Mouse (Mus musculus) liver, adult (tissue): ENCODE results near the gene Fam192a.

Source experiments
- GATA4 ChIP-seq: IDR thresholded peaks from 2 replicates; pipeline ENCODE4 v1.6.1; 2014; ENCODE audit warnings: mild to moderate bottlenecking, low read length; ENCODE audit not compliant: insufficient replicate concordance

Fam192a gene

DNA sequence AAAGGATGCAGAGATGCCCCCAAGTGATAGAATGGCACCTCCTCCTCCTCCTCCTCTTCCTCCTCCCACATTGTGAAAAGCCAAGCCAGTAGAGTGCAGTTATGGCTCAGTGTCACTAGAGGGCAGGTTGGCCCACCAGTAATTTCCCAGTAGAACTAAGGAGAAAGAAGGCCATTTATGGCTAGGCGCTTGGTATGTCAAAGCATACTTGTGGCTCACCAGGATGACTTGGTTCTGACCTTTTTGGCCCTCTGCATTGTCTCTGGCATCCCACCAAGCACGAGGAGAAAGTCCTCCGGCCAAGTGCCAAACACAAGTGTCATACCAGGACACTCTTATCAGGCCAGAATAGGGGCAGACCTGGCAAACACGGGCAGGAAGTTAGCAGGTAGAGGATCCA lies 73.6 kb downstream of the Fam192a start:
- peak; percentile 78; the same call in 1 of the 2 replicates for TF ChIP-seq GATA4

DNA sequence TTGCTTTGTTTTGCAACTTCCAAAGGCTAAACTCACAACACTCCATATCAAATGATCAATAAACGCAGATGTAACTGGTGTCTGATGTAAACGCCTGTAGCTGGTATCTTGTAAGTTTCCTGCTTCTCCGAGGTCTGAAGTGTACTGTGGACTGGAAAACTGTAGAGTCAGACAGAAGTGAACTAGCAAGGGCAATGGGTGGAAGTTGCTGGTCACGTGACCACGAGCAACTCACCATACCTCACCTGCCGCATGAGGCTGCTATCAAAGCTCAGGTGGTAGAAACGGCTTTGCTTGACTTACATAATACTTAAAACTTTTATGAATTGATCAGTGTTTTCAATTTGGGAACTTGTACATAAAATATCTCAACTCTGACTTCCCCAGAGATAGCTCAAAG lies 74.6 kb downstream of the Fam192a start:
- TF ChIP-seq GATA4, result no peak

DNA sequence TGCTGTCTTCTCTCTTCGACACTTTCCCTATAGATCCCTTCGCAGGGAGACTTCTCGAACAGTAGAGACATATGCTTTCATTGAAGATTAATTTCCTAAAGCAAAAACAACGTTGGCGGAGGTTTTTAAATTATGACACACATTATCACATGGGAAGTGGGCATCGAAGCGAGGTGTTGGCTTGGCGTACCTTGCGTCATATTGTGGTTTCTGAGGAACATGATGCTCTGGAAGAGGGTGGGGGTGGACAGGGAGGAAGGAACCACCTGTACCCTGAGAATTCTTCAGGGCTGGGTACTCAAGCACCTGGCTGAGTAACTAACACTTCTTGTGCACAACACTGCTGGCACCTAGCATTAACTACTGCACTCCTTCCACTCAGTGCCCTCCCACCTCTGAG lies 77.2 kb downstream of the Fam192a start:
- TF ChIP-seq GATA4, result no peak
